Mouse (Mus musculus) thymus, postnatal 0 days (tissue): ENCODE measurements around the gene Mrgpra3. TPM values are rescaled to one million over a fixed set of nuclear protein-coding genes. Genes with fewer than 3 reads are reported as not detected.

ENCODE experiments used
- DNase-seq: peaks from one replicate; pipeline ENCODE4 v3.0.0-alpha.2; 2015; ENCODE audit warnings: low spot score
- polyA plus RNA-seq: library from polyadenylated mRNA; unstranded; fragments of >200 nt; fragmentation: Nextera tagmentation; extraction: Ambion mirVana; gene quantifications from 2 replicates; pipeline ENCODE4 v1.2.1, GENCODE M21; 2015

Mrgpra3 gene
- polyA plus RNA-seq, result not detected in 2 replicates

- no peak for DNase-seq
These were observed at the start of gene Mrgpra3 for GRCm38 (mm10) chr7:47601272-47601671. TSS of gene Mrgpra3 (minus strand) at chr7:47601372.

Other genes with a start within 250 kb of the Mrgpra3 start
- gene Mrgpra1, start 247.1 kb downstream of the Mrgpra3 start, polyA plus RNA-seq, result not detected in 2 replicates
- gene Mrgpra2a, start 149.2 kb downstream of the Mrgpra3 start, polyA plus RNA-seq, result 0.10 TPM in 1 of 2 replicates, not detected in the other
- gene Mrgpra2b, start 72.5 kb downstream of the Mrgpra3 start, polyA plus RNA-seq, result not detected in 2 replicates